Mouse (Mus musculus) urinary bladder, postnatal 10 days (tissue): Measurements from ENCODE around the gene Vmn1r137.
"Not testable (repeated sequence)": the region's sequence is repeated elsewhere in the genome, so short reads cannot be mapped to it uniquely, and the experiment has no call there.

ENCODE experiments used
- DNase-seq: peaks from one replicate; pipeline ENCODE4 v3.0.0; 2022; ENCODE audit warnings: low spot score

Vmn1r137 gene

DNA sequence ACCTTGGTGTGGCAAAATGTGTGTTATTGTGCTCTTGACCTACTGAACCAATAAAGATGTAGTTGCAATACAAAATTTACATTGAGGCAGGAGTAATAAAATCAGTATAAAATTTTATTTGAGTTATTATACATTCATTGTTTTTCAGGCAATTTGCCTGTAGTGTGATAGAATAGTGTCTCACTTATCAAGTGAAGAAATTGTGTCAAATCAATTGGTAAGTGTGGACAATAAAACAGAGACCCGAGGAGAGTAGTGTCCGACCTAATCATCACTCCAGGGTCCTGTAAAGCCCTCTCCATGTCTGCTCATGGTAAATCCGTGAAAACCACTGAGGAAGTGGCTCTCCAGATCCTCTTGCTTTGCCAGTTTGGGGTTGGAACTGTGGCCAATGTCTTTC is at the start of gene Vmn1r137:
TSS of gene Vmn1r137 (plus strand) at position 301 of the 400 bp plus-strand sequence.
- DNase-seq: not testable (repeated sequence)

DNA sequence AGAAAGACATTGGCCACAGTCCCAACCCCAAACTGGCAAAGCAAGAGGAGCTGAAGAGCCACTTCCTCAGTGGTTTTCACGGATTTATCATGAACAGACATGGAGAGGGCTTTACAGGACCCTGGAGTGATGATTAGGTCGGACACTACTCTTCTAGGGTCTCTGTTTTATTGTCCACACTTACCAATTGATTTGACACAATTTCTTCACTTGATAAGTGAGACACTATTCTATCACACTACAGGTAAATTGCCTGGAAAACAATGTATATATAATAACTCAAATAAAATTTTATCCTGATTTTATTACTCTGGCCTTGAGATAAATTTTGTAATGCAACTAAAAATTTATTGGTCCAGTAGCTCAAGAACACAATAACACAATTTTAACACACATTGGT is 34.4 kb downstream of the Vmn1r137 start, which contains the start of gene Vmn1r138:
TSS of gene Vmn1r138 (minus strand) at position 101 of the 400 bp plus-strand sequence.
- not testable (repeated sequence) for DNase-seq
